Mouse (Mus musculus): ENCODE results near the gene Rabgef1. TPM values are rescaled to one million over a fixed set of nuclear protein-coding genes. Genes with fewer than 3 reads are reported as not detected.

Rabgef1 gene
- polyA plus RNA-seq, 1 experiment from 2014 or later: 27.0 TPM

DNA sequence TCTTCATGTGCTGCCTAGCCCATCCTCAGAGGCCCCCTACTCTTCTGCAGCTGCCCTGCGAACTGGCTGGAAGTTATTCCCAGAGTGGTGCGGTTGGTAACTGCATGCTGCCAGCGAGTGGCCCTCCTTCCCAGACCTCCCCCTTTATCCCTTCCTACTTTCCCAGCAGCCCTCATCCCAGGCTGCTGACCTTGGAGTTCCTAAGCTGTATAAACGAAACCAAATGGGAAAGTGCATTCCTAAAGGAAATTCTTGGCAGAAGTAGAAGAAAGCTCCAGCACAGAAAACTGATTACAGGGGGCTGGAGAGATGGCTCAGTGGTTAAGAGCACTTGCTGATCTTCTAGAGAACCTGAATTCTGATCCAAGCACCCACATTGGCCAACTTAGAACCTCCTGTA is 29.6 kb upstream of the Rabgef1 start:
- Histone ChIP-seq H3K27ac (ENCODE audit: low read depth, low read length) (no peak overlapping the region), H3K9ac (ENCODE audit: low read length) (no peak overlapping the region), H3K4me3 (ENCODE audit: low read depth, low read length) (no peak overlapping the region), H3K27me3 (ENCODE audit: control insufficient read depth, insufficient read depth, low read length) (no peaks in the 10 kb centered on the region; the same call in 1 of the 2 replicates), H3K36me3 (ENCODE audit: control insufficient read depth, insufficient read depth, low read length) (no peaks in the 10 kb centered on the region), H3K9me3 (ENCODE audit: control insufficient read depth, low read length) (no peaks in the 10 kb centered on the region), H3K4me2 (ENCODE audit: low read depth, low read length, severe bottlenecking) (no peak overlapping the region), H3K4me1 (replicated peaks; ENCODE audit: control insufficient read depth, insufficient read depth, low read length) (peaks cover 4% of the 10 kb centered on the region; the same call in 1 of the 2 replicates)
- WGBS: 72% methylated on average over 4 of the region's 4 CpGs
- no peak for ATAC-seq (replicated peaks; ENCODE audit: low FRiP score)
- DNase-seq (ENCODE audit: low spot score): no peak

DNA sequence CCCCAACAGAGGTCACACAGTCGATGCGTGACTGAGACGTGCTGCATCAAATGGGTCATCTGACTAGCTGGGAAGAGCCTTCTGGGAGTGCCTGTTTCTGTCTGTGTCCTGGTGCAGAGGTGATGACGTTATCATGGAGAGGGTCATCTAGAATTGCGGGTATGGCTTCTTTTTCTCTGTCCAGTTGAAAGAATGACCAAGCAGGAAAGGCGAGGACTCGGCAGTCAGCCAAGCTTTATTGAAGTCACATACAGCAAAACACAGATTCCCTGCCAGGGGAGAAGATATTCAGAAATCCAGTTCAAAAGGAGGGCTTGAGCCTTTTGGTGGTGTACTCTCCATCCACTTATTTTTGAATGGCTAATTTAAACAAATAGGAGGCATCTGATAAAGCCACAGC is 28.5 kb upstream of the Rabgef1 start:
- Histone ChIP-seq H3K4me1 (replicated peaks; ENCODE audit: control insufficient read depth, insufficient read depth, low read length) (peaks cover 4% of the 10 kb centered on the region; the same call in 1 of the 2 replicates), H3K4me3 (ENCODE audit: low read depth, low read length) (no peak overlapping the region), H3K4me2 (ENCODE audit: low read depth, low read length, severe bottlenecking) (no peak overlapping the region), H3K36me3 (ENCODE audit: control insufficient read depth, insufficient read depth, low read length) (no peaks in the 10 kb centered on the region), H3K27me3 (ENCODE audit: control insufficient read depth, insufficient read depth, low read length) (no peaks in the 10 kb centered on the region; the same call in 1 of the 2 replicates), H3K9me3 (ENCODE audit: control insufficient read depth, low read length) (no peaks in the 10 kb centered on the region), H3K27ac (ENCODE audit: low read depth, low read length) (no peak overlapping the region), H3K9ac (ENCODE audit: low read length) (no peak overlapping the region)
- ATAC-seq (replicated peaks; ENCODE audit: low FRiP score) (no peak), DNase-seq (ENCODE audit: low spot score) (no peak)
- WGBS: 95% methylated on average over 7 of the region's 7 CpGs

DNA sequence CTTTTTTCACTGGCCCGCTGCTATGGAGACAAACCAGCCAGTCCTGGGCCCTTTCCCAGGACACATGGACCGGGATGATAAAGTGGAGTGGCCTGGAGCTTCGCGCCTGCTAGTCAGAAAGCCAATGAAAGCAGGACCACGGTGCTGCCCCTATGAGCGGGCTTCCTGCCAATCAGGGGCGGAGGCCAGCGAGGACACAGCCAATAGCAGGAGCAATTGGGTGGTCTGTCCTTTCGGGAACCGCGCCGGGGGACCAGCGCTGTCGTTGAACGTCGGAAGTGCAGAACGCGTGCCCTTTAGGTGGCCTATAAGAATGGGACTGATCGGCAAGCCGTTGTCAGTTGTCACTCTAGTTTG is 27.6 kb upstream of the Rabgef1 start:
- no peaks in the 10 kb centered on the region for H3K9me3 ChIP-seq (ENCODE audit: control insufficient read depth, low read length)
- H3K4me2 ChIP-seq (ENCODE audit: low read depth, low read length, severe bottlenecking): peak overlapping the region; percentile 91
- H3K4me3 ChIP-seq (ENCODE audit: low read depth, low read length): peak overlapping the region; percentile 44
- peak overlapping the region; percentile 37 for H3K9ac ChIP-seq (ENCODE audit: low read length)
- no peaks in the 10 kb centered on the region; the same call in 1 of the 2 replicates for H3K27me3 ChIP-seq (ENCODE audit: control insufficient read depth, insufficient read depth, low read length)
- 4% methylated on average over 20 of the region's 20 CpGs for WGBS
- ATAC-seq (replicated peaks; ENCODE audit: low FRiP score) (peak; percentile 63), DNase-seq (ENCODE audit: low spot score) (peak; percentile 82)
- H3K36me3 ChIP-seq (ENCODE audit: control insufficient read depth, insufficient read depth, low read length): no peaks in the 10 kb centered on the region
- peaks cover 4% of the 10 kb centered on the region; the same call in 1 of the 2 replicates for H3K4me1 ChIP-seq (replicated peaks; ENCODE audit: control insufficient read depth, insufficient read depth, low read length)
- peak overlapping the region; percentile 26; the same call in 1 of the 2 replicates for H3K27ac ChIP-seq (ENCODE audit: low read depth, low read length)

DNA sequence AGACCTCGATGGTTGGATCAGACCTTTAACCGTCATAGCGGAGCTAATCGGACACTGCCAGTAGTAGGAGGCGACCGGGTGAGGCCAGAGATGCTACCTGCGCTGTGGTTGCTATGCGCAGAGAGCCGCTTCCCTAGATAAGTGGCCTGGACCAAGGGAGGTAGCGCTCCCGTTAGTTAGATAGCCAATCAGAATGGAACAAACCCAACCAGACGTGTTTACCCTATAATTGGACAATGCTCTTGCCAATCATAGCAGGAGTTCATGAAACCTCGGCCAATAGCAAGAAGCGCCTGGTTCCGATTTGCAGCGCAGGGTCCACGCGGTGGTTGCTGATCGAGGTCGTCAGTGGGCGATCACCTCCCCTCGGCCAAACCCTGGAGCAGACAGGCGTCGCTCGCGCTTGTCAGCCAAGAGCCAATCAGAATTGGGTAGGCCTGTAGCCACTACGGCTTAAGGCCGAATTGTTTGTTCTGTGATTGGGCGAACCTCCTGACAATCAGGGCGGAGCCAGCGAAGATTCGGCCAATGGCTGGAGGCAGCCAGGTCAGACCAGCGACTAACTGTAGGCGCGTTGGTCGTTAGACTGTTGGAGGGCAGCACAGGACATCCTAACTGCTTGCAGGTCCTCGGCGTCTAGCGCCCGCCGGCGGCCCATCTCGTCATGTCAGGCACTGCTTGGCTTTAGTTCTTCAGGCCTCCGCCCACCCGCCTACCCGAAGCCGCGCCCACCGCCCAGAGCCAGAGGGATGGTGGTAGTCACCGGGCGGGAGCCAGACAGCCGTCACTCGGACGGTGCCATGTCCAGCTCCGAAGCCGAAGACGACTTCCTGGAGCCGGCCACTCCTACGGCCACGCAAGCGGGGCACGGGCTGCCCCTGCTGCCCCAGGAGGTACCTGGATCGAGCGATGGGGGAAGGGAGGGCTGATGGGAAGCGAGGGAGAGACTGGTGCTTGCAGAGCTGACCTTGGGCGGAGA is 27.0 kb upstream of the Rabgef1 start, which contains the start of gene Kctd7:
Gene Kctd7, plus strand, starts transcription at position 528 of the 979 bp plus-strand sequence.
- under 1% methylated on average over 66 of the region's 66 CpGs for WGBS
- peaks cover 4% of the 10 kb centered on the region; the same call in 1 of the 2 replicates for H3K4me1 ChIP-seq (replicated peaks; ENCODE audit: control insufficient read depth, insufficient read depth, low read length)

DNA sequence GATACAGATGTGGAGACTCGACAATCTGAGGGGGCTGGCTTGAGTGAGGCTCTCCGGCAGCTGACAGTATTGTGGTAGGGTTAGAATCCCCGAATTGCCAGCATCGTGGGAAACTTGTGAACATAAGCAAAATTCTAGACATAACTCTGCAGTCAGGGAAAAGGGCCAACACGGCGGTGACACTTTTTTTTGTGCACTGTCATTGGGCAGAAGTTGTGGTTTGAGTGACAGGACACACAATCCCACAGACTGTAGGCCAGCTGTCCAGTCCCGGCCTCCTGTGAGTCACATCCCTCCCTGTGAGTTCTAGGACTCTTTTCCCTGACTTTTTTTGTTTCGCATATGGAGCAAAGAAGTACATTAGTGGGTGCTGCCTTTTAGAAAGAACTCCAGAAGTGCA is 25.6 kb upstream of the Rabgef1 start:
- WGBS: 89% methylated on average over 8 of the region's 8 CpGs
- H3K4me2 ChIP-seq (ENCODE audit: low read depth, low read length, severe bottlenecking): no peak overlapping the region
- no peak overlapping the region for H3K4me3 ChIP-seq (ENCODE audit: low read depth, low read length)
- H3K9me3 ChIP-seq (ENCODE audit: control insufficient read depth, low read length): no peaks in the 10 kb centered on the region
- H3K27me3 ChIP-seq (ENCODE audit: control insufficient read depth, insufficient read depth, low read length): no peaks in the 10 kb centered on the region; the same call in 1 of the 2 replicates
- DNase-seq (ENCODE audit: low spot score) (no peak), ATAC-seq (replicated peaks; ENCODE audit: low FRiP score) (no peak)
- H3K27ac ChIP-seq (ENCODE audit: low read depth, low read length): no peak overlapping the region
- peaks cover 4% of the 10 kb centered on the region; the same call in 1 of the 2 replicates for H3K4me1 ChIP-seq (replicated peaks; ENCODE audit: control insufficient read depth, insufficient read depth, low read length)
- H3K36me3 ChIP-seq (ENCODE audit: control insufficient read depth, insufficient read depth, low read length): no peaks in the 10 kb centered on the region
- no peak overlapping the region for H3K9ac ChIP-seq (ENCODE audit: low read length)

More for the DNA sequence above, 27.0 kb upstream of the Rabgef1 start, which contains the start of gene Kctd7:
- no peaks in the 10 kb centered on the region for H3K9me3 ChIP-seq (ENCODE audit: control insufficient read depth, low read length)
- no peaks in the 10 kb centered on the region for H3K36me3 ChIP-seq (ENCODE audit: control insufficient read depth, insufficient read depth, low read length)
- H3K27me3 ChIP-seq (ENCODE audit: control insufficient read depth, insufficient read depth, low read length): no peaks in the 10 kb centered on the region; the same call in 1 of the 2 replicates
- H3K27ac ChIP-seq (ENCODE audit: low read depth, low read length): peak within 1 kb of the TSS; percentile 26; the same call in 1 of the 2 replicates
- peak within 1 kb of the TSS; percentile 91 for H3K4me2 ChIP-seq (ENCODE audit: low read depth, low read length, severe bottlenecking)
- ATAC-seq (replicated peaks; ENCODE audit: low FRiP score) (peak; percentile 97), DNase-seq (ENCODE audit: low spot score) (peak; percentile 96)
- H3K9ac ChIP-seq (ENCODE audit: low read length): peak within 1 kb of the TSS; percentile 69
- peak within 1 kb of the TSS; percentile 44 for H3K4me3 ChIP-seq (ENCODE audit: low read depth, low read length)

DNA sequence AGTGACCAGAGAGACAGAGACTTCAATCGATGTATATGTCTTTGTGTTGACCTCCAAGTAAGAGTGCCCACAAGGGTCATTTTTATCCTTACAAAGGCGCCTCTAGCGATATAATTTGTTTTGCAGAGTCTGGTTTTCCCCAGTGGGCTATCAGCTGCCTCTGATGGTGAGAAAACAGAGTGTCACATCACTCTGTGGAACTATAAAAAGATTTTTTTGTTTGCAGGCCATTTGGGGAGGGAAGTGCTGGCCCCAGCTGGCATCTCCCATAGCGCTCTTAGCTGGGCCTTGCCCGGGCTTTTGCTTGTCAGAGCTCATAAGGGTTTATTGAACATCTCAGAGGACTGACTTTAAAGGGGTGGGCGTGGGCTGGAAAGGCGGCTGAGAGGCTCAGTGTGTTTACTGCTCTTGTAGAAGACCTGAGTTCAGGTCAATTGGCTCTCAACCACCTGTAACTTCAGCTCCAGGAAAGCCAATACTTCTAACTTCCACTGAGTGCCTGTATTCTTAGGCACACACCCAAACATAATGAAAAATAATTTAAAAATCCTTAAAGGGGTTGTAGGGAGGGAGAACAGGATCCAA is 21.8 kb upstream of the Rabgef1 start:
- H3K4me1 ChIP-seq (replicated peaks; ENCODE audit: control insufficient read depth, insufficient read depth, low read length): peaks cover 4% of the 10 kb centered on the region; the same call in 1 of the 2 replicates
- no peaks in the 10 kb centered on the region for H3K9me3 ChIP-seq (ENCODE audit: control insufficient read depth, low read length)
- H3K4me2 ChIP-seq (ENCODE audit: low read depth, low read length, severe bottlenecking): no peak overlapping the region
- H3K27ac ChIP-seq (ENCODE audit: low read depth, low read length): no peak overlapping the region
- WGBS: 85% methylated on average over 7 of the region's 7 CpGs
- no peak overlapping the region for H3K4me3 ChIP-seq (ENCODE audit: low read depth, low read length)
- no peaks in the 10 kb centered on the region for H3K36me3 ChIP-seq (ENCODE audit: control insufficient read depth, insufficient read depth, low read length)
- DNase-seq (ENCODE audit: low spot score) (no peak), ATAC-seq (replicated peaks; ENCODE audit: low FRiP score) (no peak)
- no peak overlapping the region for H3K9ac ChIP-seq (ENCODE audit: low read length)
- no peaks in the 10 kb centered on the region for H3K27me3 ChIP-seq (ENCODE audit: control insufficient read depth, insufficient read depth, low read length)

DNA sequence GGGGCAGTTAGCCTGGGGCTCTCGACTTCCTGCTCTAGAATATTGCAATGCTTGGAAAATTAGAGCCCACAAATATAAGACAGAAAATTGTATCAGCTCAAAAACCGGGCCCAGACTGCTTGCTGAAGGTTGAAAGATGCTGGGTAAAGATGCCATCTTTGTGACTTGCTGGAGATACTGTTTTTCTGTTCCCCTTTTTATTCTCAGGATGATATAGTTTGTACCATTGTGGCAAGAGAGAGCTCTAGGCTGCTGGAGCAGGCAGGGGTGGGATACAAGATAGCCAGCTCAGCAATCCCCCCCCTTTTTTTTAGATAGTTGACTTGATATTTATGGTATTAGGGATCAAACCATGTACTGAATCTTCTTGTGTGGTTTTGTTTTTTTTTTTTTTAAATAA is 17.3 kb upstream of the Rabgef1 start:
- WGBS: 85% methylated on average over 2 of the region's 2 CpGs
- ATAC-seq (replicated peaks; ENCODE audit: low FRiP score): no peak
- no peak overlapping the region for H3K4me3 ChIP-seq (ENCODE audit: low read depth, low read length)
- no peak overlapping the region for H3K9ac ChIP-seq (ENCODE audit: low read length)
- no peaks in the 10 kb centered on the region for H3K9me3 ChIP-seq (ENCODE audit: control insufficient read depth, low read length)
- no peak overlapping the region for H3K27ac ChIP-seq (ENCODE audit: low read depth, low read length)
- H3K27me3 ChIP-seq (ENCODE audit: control insufficient read depth, insufficient read depth, low read length): no peaks in the 10 kb centered on the region
- no peaks in the 10 kb centered on the region for H3K36me3 ChIP-seq (ENCODE audit: control insufficient read depth, insufficient read depth, low read length)
- H3K4me2 ChIP-seq (ENCODE audit: low read depth, low read length, severe bottlenecking): no peak overlapping the region
- DNase-seq (ENCODE audit: low spot score): no peak
- H3K4me1 ChIP-seq (replicated peaks; ENCODE audit: control insufficient read depth, insufficient read depth, low read length): no peaks in the 10 kb centered on the region

DNA sequence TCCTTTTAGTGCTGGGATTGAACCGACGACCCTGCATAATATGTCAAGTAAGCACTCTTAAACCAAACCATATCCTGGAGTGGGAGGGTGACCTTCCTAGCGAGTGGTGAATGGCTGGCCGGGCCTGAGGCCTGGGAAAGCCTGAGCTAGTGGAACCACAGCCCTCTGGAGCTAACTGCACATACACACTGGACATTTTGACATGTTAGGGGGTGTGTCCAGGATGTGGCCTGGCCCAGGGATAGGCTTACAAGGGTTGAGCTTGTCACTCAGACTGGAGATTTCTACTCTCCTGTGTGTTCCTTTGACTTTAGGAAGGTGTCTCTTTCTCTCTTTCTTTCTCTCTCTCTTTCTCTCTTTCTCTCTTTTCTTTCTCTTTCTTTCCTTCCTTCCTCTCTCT is 13.1 kb upstream of the Rabgef1 start:
- 83% methylated on average over 4 of the region's 4 CpGs for WGBS
- no peak for ATAC-seq (replicated peaks; ENCODE audit: low FRiP score)
- no peak overlapping the region for H3K4me3 ChIP-seq (ENCODE audit: low read depth, low read length)
- DNase-seq (ENCODE audit: low spot score): no peak
- no peaks in the 10 kb centered on the region for H3K27me3 ChIP-seq (ENCODE audit: control insufficient read depth, insufficient read depth, low read length)
- H3K36me3 ChIP-seq (ENCODE audit: control insufficient read depth, insufficient read depth, low read length): no peaks in the 10 kb centered on the region
- H3K9me3 ChIP-seq (ENCODE audit: control insufficient read depth, low read length): no peaks in the 10 kb centered on the region
- H3K27ac ChIP-seq (ENCODE audit: low read depth, low read length): no peak overlapping the region
- H3K9ac ChIP-seq (ENCODE audit: low read length): no peak overlapping the region
- H3K4me1 ChIP-seq (replicated peaks; ENCODE audit: control insufficient read depth, insufficient read depth, low read length): no peaks in the 10 kb centered on the region
- H3K4me2 ChIP-seq (ENCODE audit: low read depth, low read length, severe bottlenecking): no peak overlapping the region

Data from forebrain, embryonic 11.5 days (tissue).